Mouse (Mus musculus): ENCODE results near the gene Htra3. TPM values are rescaled to one million over a fixed set of nuclear protein-coding genes. Genes with fewer than 3 reads are reported as not detected.

The Htra3 gene
- polyA plus RNA-seq, 1 experiment, result 7.1 TPM

GRCm38 (mm10) chr5:35648230-35648629 lies 31.4 kb downstream of the Htra3 start:
- 68% methylated on average over 2 of the region's 2 CpGs for WGBS
- H3K4me1 ChIP-seq (ENCODE audit: control insufficient read depth, insufficient read depth, low read length), result no peaks in the 10 kb centered on the region; the same call in 1 of the 2 replicates
- no peaks in the 10 kb centered on the region for H3K27me3 ChIP-seq (ENCODE audit: control insufficient read depth, insufficient read depth, low read length)
- no peak overlapping the region for H3K27ac ChIP-seq (ENCODE audit: insufficient read depth, low read length)
- H3K4me3 ChIP-seq (replicated peaks; ENCODE audit: insufficient read depth, low read depth, low read length), result no peak overlapping the region
- TF ChIP-seq CTCF (IDR thresholded peaks at IDR 0.05; ENCODE audit: borderline replicate concordance, insufficient read depth, low read depth, low read length) (no peak), POLR2A (IDR thresholded peaks at IDR 0.05; ENCODE audit: borderline replicate concordance, insufficient read depth, low read length) (no peak)
- no peak for DNase-seq

GRCm38 (mm10) chr5:35647562-35647961 lies 32.0 kb downstream of the Htra3 start:
- WGBS, result 73% methylated on average over 4 of the region's 4 CpGs
- no peaks in the 10 kb centered on the region for H3K27me3 ChIP-seq (ENCODE audit: control insufficient read depth, insufficient read depth, low read length)
- no peaks in the 10 kb centered on the region; the same call in 1 of the 2 replicates for H3K4me1 ChIP-seq (ENCODE audit: control insufficient read depth, insufficient read depth, low read length)
- DNase-seq, result no peak
- H3K27ac ChIP-seq (ENCODE audit: insufficient read depth, low read length), result no peak overlapping the region
- no peak overlapping the region for H3K4me3 ChIP-seq (replicated peaks; ENCODE audit: insufficient read depth, low read depth, low read length)
- no peak for TF ChIP-seq POLR2A (IDR thresholded peaks at IDR 0.05; ENCODE audit: borderline replicate concordance, insufficient read depth, low read length)
- no peak for TF ChIP-seq CTCF (IDR thresholded peaks at IDR 0.05; ENCODE audit: borderline replicate concordance, insufficient read depth, low read depth, low read length)

DNA sequence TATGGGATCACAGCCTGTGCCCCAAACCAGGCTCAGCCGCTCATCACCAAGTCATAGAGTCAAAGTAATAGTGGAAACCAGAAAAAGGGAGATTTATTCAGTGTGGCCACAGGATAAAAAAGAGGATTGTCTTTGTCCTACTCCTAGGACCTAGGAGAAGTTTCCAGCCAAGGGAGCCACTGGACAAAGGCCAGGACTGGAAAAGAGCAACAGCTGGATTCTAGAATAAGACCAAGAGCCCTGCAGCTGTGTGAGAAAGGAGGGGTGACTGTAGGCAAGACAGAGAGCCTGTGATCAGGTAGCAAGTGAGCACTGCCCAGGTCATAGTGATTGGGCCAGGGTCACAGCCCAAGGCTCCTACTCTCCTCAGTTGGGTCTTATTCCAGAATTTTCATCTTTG lies 32.7 kb downstream of the Htra3 start:
- Histone ChIP-seq H3K27me3 (ENCODE audit: control insufficient read depth, insufficient read depth, low read length) (no peaks in the 10 kb centered on the region), H3K27ac (ENCODE audit: insufficient read depth, low read length) (no peak overlapping the region), H3K4me1 (ENCODE audit: control insufficient read depth, insufficient read depth, low read length) (no peaks in the 10 kb centered on the region; the same call in 1 of the 2 replicates), H3K4me3 (replicated peaks; ENCODE audit: insufficient read depth, low read depth, low read length) (no peak overlapping the region)
- 93% methylated on average over 1 of the region's 1 CpGs for WGBS
- no peak for DNase-seq
- no peak for TF ChIP-seq POLR2A (IDR thresholded peaks at IDR 0.05; ENCODE audit: borderline replicate concordance, insufficient read depth, low read length)
- no peak for TF ChIP-seq CTCF (IDR thresholded peaks at IDR 0.05; ENCODE audit: borderline replicate concordance, insufficient read depth, low read depth, low read length)

GRCm38 (mm10) chr5:35645938-35646493 lies 33.6 kb downstream of the Htra3 start:
- TF ChIP-seq POLR2A (IDR thresholded peaks at IDR 0.05; ENCODE audit: borderline replicate concordance, insufficient read depth, low read length) (no peak), CTCF (IDR thresholded peaks at IDR 0.05; ENCODE audit: borderline replicate concordance, insufficient read depth, low read depth, low read length) (no peak)
- DNase-seq, result no peak
- Histone ChIP-seq H3K4me1 (ENCODE audit: control insufficient read depth, insufficient read depth, low read length) (no peaks in the 10 kb centered on the region; the same call in 1 of the 2 replicates), H3K27me3 (ENCODE audit: control insufficient read depth, insufficient read depth, low read length) (no peaks in the 10 kb centered on the region), H3K4me3 (replicated peaks; ENCODE audit: insufficient read depth, low read depth, low read length) (no peak overlapping the region), H3K27ac (ENCODE audit: insufficient read depth, low read length) (no peak overlapping the region)
- 29% methylated on average over 6 of the region's 6 CpGs for WGBS

DNA sequence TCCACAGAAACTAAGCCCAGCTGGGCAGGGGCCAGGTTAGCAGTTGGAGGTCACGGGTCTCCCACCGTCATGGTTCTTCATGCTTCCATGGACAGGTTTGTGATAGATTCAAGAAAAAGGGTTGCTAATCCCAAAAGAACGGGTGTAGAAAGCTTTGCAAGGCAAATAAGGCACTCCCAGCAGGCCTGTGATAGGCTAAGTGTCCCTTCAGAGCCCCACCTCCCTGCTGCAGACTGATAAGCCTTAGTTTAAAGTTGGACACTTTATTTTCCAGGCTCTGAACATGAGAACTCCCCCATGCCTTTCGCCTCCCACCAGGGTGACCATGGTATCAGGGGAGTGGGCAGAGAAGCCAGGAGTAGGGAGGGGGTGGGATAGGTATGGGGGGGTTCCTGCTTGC lies 35.5 kb downstream of the Htra3 start:
- TF ChIP-seq POLR2A (IDR thresholded peaks at IDR 0.05; ENCODE audit: borderline replicate concordance, insufficient read depth, low read length) (no peak), CTCF (IDR thresholded peaks at IDR 0.05; ENCODE audit: borderline replicate concordance, insufficient read depth, low read depth, low read length) (no peak)
- no peak overlapping the region for H3K27ac ChIP-seq (ENCODE audit: insufficient read depth, low read length)
- no peaks in the 10 kb centered on the region; the same call in 1 of the 2 replicates for H3K4me1 ChIP-seq (ENCODE audit: control insufficient read depth, insufficient read depth, low read length)
- DNase-seq, result no peak
- no peak overlapping the region for H3K4me3 ChIP-seq (replicated peaks; ENCODE audit: insufficient read depth, low read depth, low read length)
- WGBS, result 41% methylated on average over 4 of the region's 4 CpGs
- H3K27me3 ChIP-seq (ENCODE audit: control insufficient read depth, insufficient read depth, low read length), result no peaks in the 10 kb centered on the region

GRCm38 (mm10) chr5:35643401-35644048 lies 36.1 kb downstream of the Htra3 start:
- WGBS, result 81% methylated on average over 9 of the region's 9 CpGs
- Histone ChIP-seq H3K27ac (ENCODE audit: insufficient read depth, low read length) (no peak overlapping the region), H3K4me1 (ENCODE audit: control insufficient read depth, insufficient read depth, low read length) (no peaks in the 10 kb centered on the region; the same call in 1 of the 2 replicates), H3K27me3 (ENCODE audit: control insufficient read depth, insufficient read depth, low read length) (no peaks in the 10 kb centered on the region), H3K4me3 (replicated peaks; ENCODE audit: insufficient read depth, low read depth, low read length) (no peak overlapping the region)
- TF ChIP-seq POLR2A (IDR thresholded peaks at IDR 0.05; ENCODE audit: borderline replicate concordance, insufficient read depth, low read length) (no peak), CTCF (IDR thresholded peaks at IDR 0.05; ENCODE audit: borderline replicate concordance, insufficient read depth, low read depth, low read length) (no peak)
- no peak for DNase-seq

DNA sequence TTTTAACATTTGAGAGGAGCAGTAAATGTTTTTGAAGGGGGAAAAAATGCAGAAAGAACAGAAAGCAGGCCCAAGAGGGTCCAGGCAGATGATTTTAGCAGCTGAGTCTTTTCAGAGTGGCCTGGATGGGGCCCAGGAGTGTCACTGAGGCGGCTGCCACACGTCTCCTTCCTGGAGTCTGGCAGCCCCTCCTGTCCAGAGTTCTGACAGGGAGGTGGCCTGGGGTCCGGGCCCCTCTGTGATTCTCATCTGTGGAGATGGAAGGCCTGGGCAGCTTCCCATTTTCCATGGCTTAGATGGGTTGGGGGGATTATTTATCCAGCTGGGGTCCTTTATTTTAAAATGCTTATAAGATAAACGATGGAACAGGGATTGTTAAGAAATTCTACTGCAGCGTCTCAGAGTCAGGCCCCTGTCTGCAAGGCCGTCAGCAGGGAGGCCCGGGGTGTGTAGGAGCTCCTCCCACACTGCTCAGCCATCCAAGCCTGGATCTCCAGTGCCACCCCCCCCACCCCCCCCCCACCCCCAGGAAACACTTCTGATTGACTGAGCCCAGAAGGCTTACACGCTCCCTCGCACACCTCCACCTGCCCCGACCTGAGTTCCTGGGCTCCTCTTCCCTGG lies 37.5 kb downstream of the Htra3 start:
- no peak for TF ChIP-seq POLR2A (IDR thresholded peaks at IDR 0.05; ENCODE audit: borderline replicate concordance, insufficient read depth, low read length)
- no peak for TF ChIP-seq CTCF (IDR thresholded peaks at IDR 0.05; ENCODE audit: borderline replicate concordance, insufficient read depth, low read depth, low read length)
- WGBS, result 48% methylated on average over 10 of the region's 10 CpGs
- Histone ChIP-seq H3K27me3 (ENCODE audit: control insufficient read depth, insufficient read depth, low read length) (no peaks in the 10 kb centered on the region), H3K4me3 (replicated peaks; ENCODE audit: insufficient read depth, low read depth, low read length) (no peak overlapping the region), H3K27ac (ENCODE audit: insufficient read depth, low read length) (no peak overlapping the region), H3K4me1 (ENCODE audit: control insufficient read depth, insufficient read depth, low read length) (no peaks in the 10 kb centered on the region; the same call in 1 of the 2 replicates)
- no peak for DNase-seq

GRCm38 (mm10) chr5:35636016-35636415 lies 43.6 kb downstream of the Htra3 start:
- H3K4me3 ChIP-seq (replicated peaks; ENCODE audit: insufficient read depth, low read depth, low read length), result no peak overlapping the region
- no peaks in the 10 kb centered on the region for H3K27me3 ChIP-seq (ENCODE audit: control insufficient read depth, insufficient read depth, low read length)
- no peak for DNase-seq
- H3K4me1 ChIP-seq (ENCODE audit: control insufficient read depth, insufficient read depth, low read length), result no peaks in the 10 kb centered on the region
- H3K27ac ChIP-seq (ENCODE audit: insufficient read depth, low read length), result no peak overlapping the region
- TF ChIP-seq CTCF (IDR thresholded peaks at IDR 0.05; ENCODE audit: borderline replicate concordance, insufficient read depth, low read depth, low read length), result no peak
- TF ChIP-seq POLR2A (IDR thresholded peaks at IDR 0.05; ENCODE audit: borderline replicate concordance, insufficient read depth, low read length), result no peak
- 64% methylated on average over 2 of the region's 2 CpGs for WGBS
